ENCODE assay signal across 18 mouse cellular contexts in the genomic region with DNA sequence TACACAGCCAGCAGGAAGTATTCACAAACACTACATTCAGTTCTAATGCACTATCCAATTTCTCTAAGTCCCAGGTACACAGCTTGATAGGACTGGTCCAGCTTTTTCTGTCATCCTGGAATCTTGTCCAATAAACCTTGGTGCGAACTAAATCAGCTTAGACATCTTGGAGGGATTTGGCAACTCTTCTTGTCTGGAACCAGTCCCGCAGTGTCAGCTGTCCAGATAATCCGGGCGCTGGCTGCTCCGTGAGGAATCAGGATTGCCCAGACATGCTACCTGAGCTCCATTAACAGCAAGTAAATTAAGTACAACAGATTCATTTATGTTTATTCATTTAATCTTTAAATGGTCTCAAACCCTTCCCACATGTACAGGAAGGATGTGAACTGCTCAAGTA.
DNase-seq lines count a peak whose midpoint lies in the region; TF ChIP-seq lines count a peak whose summit lies in the region.
"Had no signal": no experiment of that assay in that cellular context is flagged by ENCODE, and none has a peak within 500 bp of the region (broad histone marks: within the 10 kb centered on the region; RNA-seq: fewer than 3 reads in every experiment).

No protein-coding gene starts in this region.

- no peak overlapping the region for H3K4me3 ChIP-seq in thymus, adult 2 months (ENCODE audit: control insufficient read depth, insufficient read depth, low read length)
- H3K4me3 ChIP-seq: embryonic facial prominence, embryonic 12.5 days; liver, embryonic 13.5 days; midbrain, embryonic 12.5 days; neural tube, embryonic 12.5 days had no signal

- TF ChIP-seq CTCF in thymus, adult 2 months (IDR thresholded peaks at IDR 0.05; ENCODE audit: borderline replicate concordance, control insufficient read depth, extremely low read depth, insufficient read depth, low read length, poor library complexity), result no peak

- TF ChIP-seq POLR2A in thymus, adult 2 months (IDR thresholded peaks at IDR 0.05; ENCODE audit: control insufficient read depth, extremely low read depth, insufficient read depth, low read length, poor library complexity), result no peak

- no peaks in the 10 kb centered on the region for H3K27me3 ChIP-seq in thymus, adult 2 months (ENCODE audit: control insufficient read depth, insufficient read depth, low read length)
- H3K27me3 ChIP-seq: embryonic facial prominence, embryonic 12.5 days; liver, embryonic 13.5 days; midbrain, embryonic 12.5 days; neural tube, embryonic 12.5 days had no signal

- DNase-seq in gastrocnemius, adult 18-20 months (ENCODE audit: low spot score), result peak; percentile 44
- DNase-seq in gastrocnemius, postnatal 4 days (ENCODE audit: low spot score in 2 of 2), result no peak
- peak; percentile 95 for DNase-seq in brain, adult 2 months (ENCODE audit: low read depth, low spot score)
- peak; percentile 86 to 88 for DNase-seq in cerebellum, adult 18-20 months
- DNase-seq in fat pad, adult 2 months (ENCODE audit: extremely low read depth, low read depth, low spot score), result peak; percentile 71
- no peak for DNase-seq in ovary, postnatal 10 days (ENCODE audit: low spot score)
- DNase-seq in thymus, adult 2 months, result no peak
- DNase-seq in thymus, postnatal 14 days, result no peak
- DNase-seq: adrenal gland, postnatal 14 days; layer of hippocampus, adult 9-11 months; liver, embryonic 13.5 days; lung, postnatal 10 days; right cerebral cortex, adult 18-20 months had no signal

- 90% methylated on average over 5 of the region's 5 CpGs for WGBS in thymus, adult 2 months

- H3K4me1 ChIP-seq in thymus, adult 2 months (replicated peaks; ENCODE audit: control insufficient read depth, insufficient read depth, low read length), result no peaks in the 10 kb centered on the region
- H3K4me1 ChIP-seq: embryonic facial prominence, embryonic 12.5 days; midbrain, embryonic 12.5 days; neural tube, embryonic 12.5 days had no signal

- no peak overlapping the region for H3K27ac ChIP-seq in thymus, adult 2 months (ENCODE audit: control insufficient read depth, insufficient read depth, low read length)
- H3K27ac ChIP-seq: embryonic facial prominence, embryonic 12.5 days; kidney, postnatal 0 days; liver, embryonic 13.5 days; midbrain, embryonic 12.5 days; neural tube, embryonic 12.5 days had no signal

- H3K36me3 ChIP-seq in thymus, adult 2 months (ENCODE audit: control insufficient read depth, insufficient read depth, low read length), result no peaks in the 10 kb centered on the region
- H3K36me3 ChIP-seq: embryonic facial prominence, embryonic 12.5 days; G1E; liver, embryonic 13.5 days; midbrain, embryonic 12.5 days; neural tube, embryonic 12.5 days had no signal

Comparison
In these comparisons a context has a peak if more than half of its experiments do, and no peak if none do; other contexts are left out.
1. DNase-seq: peak in gastrocnemius, adult 18-20 months (single experiment), brain, adult 2 months (single experiment), cerebellum, adult 18-20 months (2 of 2) and fat pad, adult 2 months (single experiment); none in gastrocnemius, postnatal 4 days (0 of 2), ovary, postnatal 10 days (single experiment), thymus, adult 2 months (single experiment) and thymus, postnatal 14 days (single experiment).